Mouse (Mus musculus): ENCODE measurements around the gene Lrrc4c. TPM values are rescaled to one million over a fixed set of nuclear protein-coding genes. Genes with fewer than 3 reads are reported as not detected.

Gene Lrrc4c
- polyA plus RNA-seq, 1 experiment from 2014 or later = 2.3 TPM

DNA sequence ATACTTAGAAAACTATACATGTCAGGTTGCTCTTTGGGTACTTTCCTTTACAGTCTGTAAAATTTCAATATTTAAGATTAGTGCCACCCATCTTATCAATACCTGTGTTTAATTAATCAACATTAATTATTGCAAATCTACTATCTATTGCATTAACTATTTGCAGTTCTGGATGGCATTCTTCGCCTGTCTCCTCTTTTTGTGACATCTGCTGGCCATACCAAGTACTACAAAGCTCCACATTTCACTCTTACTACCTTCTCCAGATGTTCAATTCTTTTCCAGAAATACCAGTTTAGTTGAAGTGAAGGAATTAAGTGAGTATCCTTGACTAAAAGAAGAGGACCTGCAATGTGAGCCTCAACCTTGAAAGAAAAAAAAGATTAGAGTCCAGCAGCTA, 1.4 kb upstream of the Lrrc4c start:
- no peak for ATAC-seq (ENCODE audit: low FRiP score, low TSS enrichment)
- H3K4me1 ChIP-seq (replicated peaks; ENCODE audit: control insufficient read depth, insufficient read depth) = no peaks in the 10 kb centered on the region
- DNase-seq (ENCODE audit: low spot score) = no peak
- H3K4me2 ChIP-seq (replicated peaks; ENCODE audit: low read depth) = no peak overlapping the region
- no peaks in the 10 kb centered on the region for H3K9me3 ChIP-seq (ENCODE audit: control insufficient read depth, low read length)
- no peaks in the 10 kb centered on the region for H3K36me3 ChIP-seq (ENCODE audit: control insufficient read depth, insufficient read depth, low read length)
- WGBS = 31% methylated on average over 1 of the region's 1 CpGs
- H3K27me3 ChIP-seq (ENCODE audit: control insufficient read depth, insufficient read depth, low read length) = no peaks in the 10 kb centered on the region
- H3K9ac ChIP-seq (ENCODE audit: low read length) = no peak overlapping the region
- H3K27ac ChIP-seq (replicated peaks) = no peak overlapping the region
- H3K4me3 ChIP-seq (ENCODE audit: low read depth, low read length) = no peak overlapping the region
- TF ChIP-seq CTCF (IDR thresholded peaks at IDR 0.05; ENCODE audit: low read depth) (peak; percentile 54), EP300 (optimal IDR thresholded peaks at IDR 0.05) (no peak)

DNA sequence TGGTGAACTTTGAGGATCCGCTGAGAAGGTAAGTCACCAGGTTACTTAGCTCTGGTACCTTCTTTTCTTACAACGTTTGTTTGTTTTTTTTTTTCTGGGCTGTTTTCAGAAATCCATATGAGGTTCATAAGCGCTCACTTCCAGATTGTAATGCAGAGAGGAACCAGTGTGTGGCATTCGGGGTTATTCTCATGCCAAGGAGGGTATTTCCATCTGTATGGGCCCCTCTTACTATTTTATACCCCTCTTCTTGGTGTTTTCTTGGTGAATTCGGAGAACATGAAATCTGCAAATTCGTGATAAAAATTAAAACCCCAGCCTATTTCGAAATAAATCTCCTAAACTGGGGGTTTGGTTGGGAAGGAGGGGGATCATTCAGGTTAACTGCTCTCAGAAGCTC, 587 bp downstream of the Lrrc4c start:
- no peak overlapping the region for H3K4me3 ChIP-seq (ENCODE audit: low read depth, low read length)
- ATAC-seq (ENCODE audit: low FRiP score, low TSS enrichment) = no peak
- DNase-seq (ENCODE audit: low spot score) = no peak
- H3K4me2 ChIP-seq (replicated peaks; ENCODE audit: low read depth) = no peak overlapping the region
- no peak overlapping the region for H3K9ac ChIP-seq (ENCODE audit: low read length)
- H3K36me3 ChIP-seq (ENCODE audit: control insufficient read depth, insufficient read depth, low read length) = no peaks in the 10 kb centered on the region
- no peaks in the 10 kb centered on the region for H3K9me3 ChIP-seq (ENCODE audit: control insufficient read depth, low read length)
- WGBS = 29% methylated on average over 7 of the region's 7 CpGs
- TF ChIP-seq CTCF (IDR thresholded peaks at IDR 0.05; ENCODE audit: low read depth) = no peak
- no peaks in the 10 kb centered on the region for H3K27me3 ChIP-seq (ENCODE audit: control insufficient read depth, insufficient read depth, low read length)
- no peak overlapping the region for H3K27ac ChIP-seq (replicated peaks)
- H3K4me1 ChIP-seq (replicated peaks; ENCODE audit: control insufficient read depth, insufficient read depth) = no peaks in the 10 kb centered on the region

- DNase-seq (ENCODE audit: low spot score) = no peak
- ATAC-seq (ENCODE audit: low FRiP score, low TSS enrichment) = no peak
- Histone ChIP-seq H3K27ac (replicated peaks) (no peak overlapping the region), H3K4me3 (ENCODE audit: low read depth, low read length) (no peak overlapping the region), H3K4me1 (replicated peaks; ENCODE audit: control insufficient read depth, insufficient read depth) (no peaks in the 10 kb centered on the region), H3K9me3 (ENCODE audit: control insufficient read depth, low read length) (no peaks in the 10 kb centered on the region), H3K4me2 (replicated peaks; ENCODE audit: low read depth) (no peak overlapping the region), H3K9ac (ENCODE audit: low read length) (no peak overlapping the region), H3K36me3 (ENCODE audit: control insufficient read depth, insufficient read depth, low read length) (no peaks in the 10 kb centered on the region), H3K27me3 (ENCODE audit: control insufficient read depth, insufficient read depth, low read length) (no peaks in the 10 kb centered on the region)
- 19% methylated on average over 8 of the region's 8 CpGs for WGBS
- no peak for TF ChIP-seq CTCF (IDR thresholded peaks at IDR 0.05; ENCODE audit: low read depth)
- TF ChIP-seq EP300 (optimal IDR thresholded peaks at IDR 0.05) = no peak
These were observed 1.2 kb downstream of the Lrrc4c start for GRCm38 (mm10) chr2:96319201-96319600.

DNA sequence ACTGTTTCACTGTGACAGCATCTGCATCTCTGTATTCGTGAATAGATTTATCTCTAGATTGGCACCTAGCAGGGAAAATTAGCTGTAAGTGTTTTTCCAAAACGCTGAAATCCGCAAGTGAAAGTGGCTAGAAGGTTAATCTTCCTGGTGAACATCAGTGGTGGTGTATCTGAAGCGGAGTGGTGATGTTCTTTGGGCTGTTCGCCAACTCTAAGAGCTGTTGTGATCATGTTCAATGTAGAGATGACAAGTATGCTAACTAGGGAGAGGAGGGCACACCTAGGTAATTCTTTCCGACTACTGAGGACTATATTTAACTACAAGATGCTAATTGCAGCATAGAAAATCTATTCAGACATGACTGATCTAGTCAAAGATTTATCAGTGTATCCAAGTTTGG, 1.7 kb downstream of the Lrrc4c start:
- Histone ChIP-seq H3K4me1 (replicated peaks; ENCODE audit: control insufficient read depth, insufficient read depth) (no peaks in the 10 kb centered on the region), H3K27me3 (ENCODE audit: control insufficient read depth, insufficient read depth, low read length) (no peaks in the 10 kb centered on the region), H3K9me3 (ENCODE audit: control insufficient read depth, low read length) (no peaks in the 10 kb centered on the region), H3K36me3 (ENCODE audit: control insufficient read depth, insufficient read depth, low read length) (no peaks in the 10 kb centered on the region), H3K4me2 (replicated peaks; ENCODE audit: low read depth) (no peak overlapping the region), H3K9ac (ENCODE audit: low read length) (no peak overlapping the region), H3K27ac (replicated peaks) (no peak overlapping the region), H3K4me3 (ENCODE audit: low read depth, low read length) (no peak overlapping the region)
- WGBS = 45% methylated on average over 6 of the region's 6 CpGs
- DNase-seq (ENCODE audit: low spot score) (no peak), ATAC-seq (ENCODE audit: low FRiP score, low TSS enrichment) (no peak)
- TF ChIP-seq EP300 (optimal IDR thresholded peaks at IDR 0.05) = no peak
- TF ChIP-seq CTCF (IDR thresholded peaks at IDR 0.05; ENCODE audit: low read depth) = no peak

DNA sequence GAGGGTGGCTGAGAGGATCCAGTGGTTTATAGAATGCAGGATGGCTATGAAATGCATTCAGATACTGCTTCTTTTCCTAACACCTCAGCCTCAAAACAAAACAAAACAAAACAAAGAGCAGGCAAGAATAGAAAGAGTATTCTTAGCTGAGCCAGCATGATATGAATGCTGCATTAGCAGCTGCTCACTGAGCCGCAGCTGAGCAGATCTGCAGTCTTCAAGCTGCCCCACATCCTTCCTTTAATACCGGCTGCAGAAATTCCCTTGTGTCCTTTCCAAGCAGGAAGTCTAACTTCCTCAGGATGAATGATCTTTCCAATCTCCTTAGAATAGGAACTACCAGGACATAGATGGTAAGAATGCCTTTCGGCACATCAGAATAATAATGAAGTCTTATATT, 16.7 kb downstream of the Lrrc4c start:
- no peak overlapping the region for H3K27ac ChIP-seq (replicated peaks)
- no peak overlapping the region for H3K4me2 ChIP-seq (replicated peaks; ENCODE audit: low read depth)
- H3K4me1 ChIP-seq (replicated peaks; ENCODE audit: control insufficient read depth, insufficient read depth) = no peaks in the 10 kb centered on the region
- ATAC-seq (ENCODE audit: low FRiP score, low TSS enrichment) (no peak), DNase-seq (ENCODE audit: low spot score) (no peak)
- no peaks in the 10 kb centered on the region for H3K36me3 ChIP-seq (ENCODE audit: control insufficient read depth, insufficient read depth, low read length)
- no peak overlapping the region for H3K4me3 ChIP-seq (ENCODE audit: low read depth, low read length)
- H3K9me3 ChIP-seq (ENCODE audit: control insufficient read depth, low read length) = no peaks in the 10 kb centered on the region
- WGBS = 61% methylated on average over 3 of the region's 3 CpGs
- H3K9ac ChIP-seq (ENCODE audit: low read length) = no peak overlapping the region
- no peaks in the 10 kb centered on the region for H3K27me3 ChIP-seq (ENCODE audit: control insufficient read depth, insufficient read depth, low read length)
- no peak for TF ChIP-seq CTCF (IDR thresholded peaks at IDR 0.05; ENCODE audit: low read depth)
- TF ChIP-seq EP300 (optimal IDR thresholded peaks at IDR 0.05) = no peak

DNA sequence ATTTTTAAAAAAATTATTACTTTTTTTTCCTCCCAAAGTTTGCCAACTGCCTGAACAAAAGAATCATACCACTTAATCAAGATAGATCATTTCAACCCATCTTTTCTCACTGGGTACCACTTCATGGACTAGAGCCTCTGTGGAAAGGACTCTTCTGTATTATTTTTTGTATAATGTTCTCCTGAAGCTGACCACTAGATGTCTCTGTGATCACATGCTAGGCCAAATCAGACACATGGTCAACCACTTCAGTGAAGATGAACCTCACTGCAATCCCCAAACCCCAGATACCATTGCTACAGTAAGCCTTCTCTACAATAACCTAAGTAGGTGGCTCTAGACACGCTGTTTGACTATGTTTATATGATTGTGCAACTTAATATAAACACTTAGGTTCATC, 19.4 kb downstream of the Lrrc4c start:
- DNase-seq (ENCODE audit: low spot score) (no peak), ATAC-seq (ENCODE audit: low FRiP score, low TSS enrichment) (no peak)
- no peaks in the 10 kb centered on the region for H3K4me1 ChIP-seq (replicated peaks; ENCODE audit: control insufficient read depth, insufficient read depth)
- TF ChIP-seq EP300 (optimal IDR thresholded peaks at IDR 0.05) = no peak
- peak; percentile 67 for TF ChIP-seq CTCF (IDR thresholded peaks at IDR 0.05; ENCODE audit: low read depth)
- no peaks in the 10 kb centered on the region for H3K36me3 ChIP-seq (ENCODE audit: control insufficient read depth, insufficient read depth, low read length)
- H3K9me3 ChIP-seq (ENCODE audit: control insufficient read depth, low read length) = no peaks in the 10 kb centered on the region
- H3K9ac ChIP-seq (ENCODE audit: low read length) = no peak overlapping the region
- WGBS = 36% methylated on average over 1 of the region's 1 CpGs
- H3K4me2 ChIP-seq (replicated peaks; ENCODE audit: low read depth) = no peak overlapping the region
- H3K27ac ChIP-seq (replicated peaks) = no peak overlapping the region
- no peak overlapping the region for H3K4me3 ChIP-seq (ENCODE audit: low read depth, low read length)
- H3K27me3 ChIP-seq (ENCODE audit: control insufficient read depth, insufficient read depth, low read length) = no peaks in the 10 kb centered on the region
